Mouse (Mus musculus) midbrain, embryonic 12.5 days (tissue): Measurements from ENCODE around the gene Itga11. TPM values are rescaled to one million over a fixed set of nuclear protein-coding genes. Genes with fewer than 3 reads are reported as not detected.
"Not testable (repeated sequence)": the region's sequence is repeated elsewhere in the genome, so short reads cannot be mapped to it uniquely, and the experiment has no call there.

Experiments used
- ATAC-seq: fragments of 200-750 bp; cut with Nextera tagmentation; 2 replicates; pipeline ENCODE4 v1.8.0; 2017; ENCODE audit warnings: low read depth, moderate TSS enrichment, moderate library complexity; ENCODE audit not compliant: low FRiP score
- H3K27ac ChIP-seq: fragments of 300-500 bp; sonication (generic); replicated peaks from 2 replicates; pipeline ENCODE4 v1.5.1; 2016; ENCODE audit warnings: mild to moderate bottlenecking
- H3K27me3 ChIP-seq: fragments of 300-500 bp; sonication (generic); 2 replicates; pipeline ENCODE4 v1.6.1; 2016; ENCODE audit warnings: mild to moderate bottlenecking
- H3K36me3 ChIP-seq: fragments of 300-500 bp; sonication (generic); 2 replicates; pipeline ENCODE4 v1.6.1; 2016
- H3K4me1 ChIP-seq: fragments of 300-500 bp; sonication (generic); 2 replicates; pipeline ENCODE4 v1.6.1; 2016
- H3K4me2 ChIP-seq: fragments of 300-500 bp; sonication (generic); replicated peaks from 2 replicates; pipeline ENCODE4 v1.6.1; 2016; ENCODE audit warnings: mild to moderate bottlenecking, moderate library complexity
- H3K4me3 ChIP-seq: fragments of 300-500 bp; sonication (generic); 2 replicates; pipeline ENCODE4 v1.5.1; 2016; ENCODE audit warnings: mild to moderate bottlenecking
- H3K9ac ChIP-seq: fragments of 300-500 bp; sonication (generic); replicated peaks from 2 replicates; pipeline ENCODE4 v1.6.1; 2016; ENCODE audit warnings: mild to moderate bottlenecking, moderate library complexity
- H3K9me3 ChIP-seq: fragments of 300-500 bp; sonication (generic); 2 replicates; pipeline ENCODE4 v1.6.1; 2016; ENCODE audit warnings: mild to moderate bottlenecking
- WGBS: fragments of 180-500 bp; shearing (Covaris S2); methylation state at CpG from one replicate; pipeline ENCODE4 v1.1.7; 2016; 5-methylcytosine and 5-hydroxymethylcytosine counted together
- polyA plus RNA-seq: library from polyadenylated mRNA; unstranded; fragments of >200 nt; fragmentation: Nextera tagmentation; extraction: Ambion mirVana; gene quantifications from 2 replicates; pipeline ENCODE4 v1.2.1, GENCODE M21; 2016

Itga11 gene
- polyA plus RNA-seq, 1 experiment from 2014 or later, result 5.0 TPM

DNA sequence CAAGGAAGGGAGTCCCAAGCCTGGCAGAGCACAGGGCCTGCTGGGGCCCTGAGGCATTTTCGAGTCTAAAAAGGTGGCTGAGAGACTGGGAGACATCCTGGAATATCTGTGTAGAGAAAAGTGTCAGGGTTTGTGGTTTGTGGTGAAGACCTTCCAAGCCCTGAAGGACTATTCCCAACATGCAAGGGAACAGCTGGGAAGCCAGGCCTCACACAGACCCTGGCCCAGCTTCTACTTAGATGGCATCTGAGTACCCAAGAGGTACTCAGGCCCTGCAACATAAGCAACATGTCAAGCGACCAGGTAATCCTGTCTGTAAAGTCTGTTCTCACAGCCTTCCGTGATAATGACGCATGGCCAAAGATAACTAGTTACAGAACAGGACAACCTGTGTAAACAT lies 18.6 kb upstream of the Itga11 start:
- Histone ChIP-seq H3K4me2 (no peak overlapping the region), H3K27me3 (no peaks in the 10 kb centered on the region), H3K36me3 (no peaks in the 10 kb centered on the region), H3K9me3 (no peaks in the 10 kb centered on the region), H3K9ac (no peak overlapping the region), H3K4me3 (no peak overlapping the region), H3K27ac (no peak overlapping the region), H3K4me1 (no peaks in the 10 kb centered on the region)
- ATAC-seq, result no peak
- 74% methylated on average over 4 of the region's 4 CpGs for WGBS

DNA sequence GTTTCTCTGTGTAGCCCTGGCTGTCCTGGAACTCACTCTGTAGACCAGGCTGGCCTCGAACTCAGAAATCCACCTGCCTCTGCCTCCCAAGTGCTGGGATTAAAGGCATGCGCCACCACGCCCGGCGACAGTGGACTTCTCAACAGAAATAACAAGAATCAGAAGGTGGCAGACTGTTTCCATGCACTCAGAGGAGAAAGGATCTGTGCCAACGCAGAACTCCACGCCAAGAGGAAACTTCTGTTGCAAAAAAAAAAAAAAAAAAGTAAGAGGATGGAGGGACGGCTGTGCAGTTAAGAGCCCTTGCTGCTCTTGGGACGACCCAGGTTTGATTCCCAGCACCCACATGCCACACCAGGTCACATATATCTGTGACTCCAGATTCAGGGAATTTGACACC lies 16.7 kb upstream of the Itga11 start:
- not testable (repeated sequence) for H3K9ac ChIP-seq, H3K4me1 ChIP-seq, H3K9me3 ChIP-seq, H3K36me3 ChIP-seq, H3K4me2 ChIP-seq, ATAC-seq, H3K4me3 ChIP-seq, H3K27me3 ChIP-seq, H3K27ac ChIP-seq
- WGBS, result 94% methylated on average over 9 of the region's 9 CpGs

DNA sequence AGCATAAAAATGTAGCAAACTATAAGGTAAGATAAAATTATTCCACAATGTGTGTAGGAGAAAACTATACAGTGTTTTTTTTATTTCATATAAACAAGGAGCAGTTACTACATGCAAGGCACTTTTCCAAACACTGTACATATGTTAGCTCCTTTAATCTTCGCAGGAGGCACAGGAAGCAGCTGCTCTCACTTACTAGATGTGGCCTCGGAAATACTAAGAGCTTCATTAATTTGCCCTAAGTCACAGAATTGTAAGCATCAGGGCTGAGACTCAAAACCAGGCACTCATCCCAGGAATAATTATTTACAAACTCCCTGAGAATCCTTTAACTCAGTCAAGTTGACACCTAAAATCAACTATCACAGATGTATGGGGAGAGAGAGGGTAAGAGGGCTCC lies 14.2 kb upstream of the Itga11 start:
- no peaks in the 10 kb centered on the region for H3K36me3 ChIP-seq
- no peak overlapping the region for H3K4me3 ChIP-seq
- no peak for ATAC-seq
- H3K27me3 ChIP-seq, result no peaks in the 10 kb centered on the region
- H3K27ac ChIP-seq, result no peak overlapping the region
- no peak overlapping the region for H3K4me2 ChIP-seq
- no peaks in the 10 kb centered on the region for H3K4me1 ChIP-seq
- 69% methylated on average over 2 of the region's 2 CpGs for WGBS
- H3K9ac ChIP-seq, result no peak overlapping the region
- H3K9me3 ChIP-seq, result no peaks in the 10 kb centered on the region

DNA sequence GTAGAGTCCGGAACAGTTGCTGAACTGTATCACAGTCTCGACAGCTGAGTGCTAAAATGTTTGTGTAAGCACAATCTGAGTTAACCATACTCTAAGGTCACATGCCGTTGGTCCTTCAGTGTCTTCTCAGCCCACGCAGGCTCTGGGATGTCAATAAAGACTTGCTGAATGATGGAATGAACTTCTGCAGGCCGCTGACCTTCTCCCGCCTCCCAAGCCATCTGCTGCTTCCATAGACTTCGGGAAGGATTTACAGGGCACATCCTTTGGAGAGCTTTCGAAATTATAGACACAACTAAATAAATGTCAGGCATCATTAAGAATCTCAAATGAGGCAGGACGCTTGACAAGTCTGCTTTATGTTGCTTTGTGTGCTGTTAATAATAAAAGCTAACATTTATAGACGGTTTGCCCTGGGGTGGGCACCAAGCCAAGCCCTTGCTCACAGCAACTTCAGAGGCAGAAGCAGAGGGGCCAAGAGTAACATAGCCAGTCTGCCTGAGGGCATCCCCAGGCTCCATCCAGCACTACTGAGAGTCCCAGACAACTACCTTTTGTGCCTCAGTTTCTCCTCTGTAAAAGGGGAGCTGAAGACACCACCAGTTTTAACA lies 13.4 kb upstream of the Itga11 start:
- Histone ChIP-seq H3K4me2 (no peak overlapping the region), H3K9ac (no peak overlapping the region), H3K27me3 (no peaks in the 10 kb centered on the region), H3K4me3 (no peak overlapping the region), H3K9me3 (no peaks in the 10 kb centered on the region), H3K4me1 (no peaks in the 10 kb centered on the region), H3K27ac (no peak overlapping the region), H3K36me3 (no peaks in the 10 kb centered on the region)
- WGBS, result 70% methylated on average over 10 of the region's 10 CpGs
- ATAC-seq, result no peak

DNA sequence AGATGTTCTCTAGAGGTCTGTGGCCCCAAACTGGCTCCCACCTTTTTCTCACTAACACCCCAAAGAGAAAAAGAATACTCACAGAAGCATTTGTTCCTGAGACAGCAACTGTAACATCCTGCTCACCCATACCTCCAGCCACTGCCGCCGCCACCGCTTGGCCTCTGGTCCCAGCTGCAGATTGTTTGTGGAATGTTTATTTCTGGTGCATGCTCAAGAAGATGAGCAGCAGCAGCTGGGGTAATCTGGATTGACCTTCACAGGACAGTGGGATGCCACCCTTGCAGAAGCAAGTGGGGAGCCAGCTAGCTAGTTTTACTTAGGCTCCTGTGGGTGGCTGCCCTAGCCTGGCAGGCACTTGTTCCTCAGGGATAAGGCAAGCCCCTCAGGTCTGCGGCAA lies 11.7 kb upstream of the Itga11 start:
- 81% methylated on average over 4 of the region's 4 CpGs for whole genome bisulfite sequencing
- Histone ChIP-seq H3K4me2 (no peak overlapping the region), H3K36me3 (no peaks in the 10 kb centered on the region)

DNA sequence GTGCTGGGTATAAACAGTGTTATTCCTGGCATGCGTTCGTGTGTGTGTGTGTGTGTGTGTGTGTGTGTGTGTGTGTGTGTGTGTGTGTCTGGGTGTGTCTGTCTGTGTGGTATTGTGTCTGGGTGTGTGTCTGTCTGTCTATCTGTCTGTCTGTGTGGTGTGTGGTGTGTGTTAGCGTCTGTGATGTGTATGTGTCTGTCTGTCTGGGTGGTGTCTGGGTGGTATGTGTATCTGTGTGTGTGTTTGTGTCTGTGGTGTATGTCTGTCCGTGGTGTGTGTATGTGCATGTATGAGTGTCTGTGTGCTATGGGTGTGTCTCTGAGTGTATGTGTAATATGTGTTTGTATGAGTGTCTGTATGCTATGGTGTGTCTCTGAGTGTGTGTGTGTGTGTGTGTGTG lies 9.1 kb upstream of the Itga11 start:
- H3K27me3 ChIP-seq, result no peaks in the 10 kb centered on the region
- H3K27ac ChIP-seq, result no peak overlapping the region
- H3K9me3 ChIP-seq, result no peaks in the 10 kb centered on the region
- no peak overlapping the region for H3K9ac ChIP-seq
- no peak for ATAC-seq
- 88% methylated on average over 4 of the region's 4 CpGs for WGBS
- H3K36me3 ChIP-seq, result no peaks in the 10 kb centered on the region
- H3K4me1 ChIP-seq, result no peaks in the 10 kb centered on the region
- no peak overlapping the region for H3K4me3 ChIP-seq
- H3K4me2 ChIP-seq, result no peak overlapping the region

More for the DNA sequence above, 11.7 kb upstream of the Itga11 start:
- Histone ChIP-seq H3K4me3 (no peak overlapping the region), H3K4me1 (no peaks in the 10 kb centered on the region), H3K9me3 (no peaks in the 10 kb centered on the region), H3K27me3 (no peaks in the 10 kb centered on the region), H3K9ac (no peak overlapping the region), H3K27ac (no peak overlapping the region)
- no peak for ATAC-seq

DNA sequence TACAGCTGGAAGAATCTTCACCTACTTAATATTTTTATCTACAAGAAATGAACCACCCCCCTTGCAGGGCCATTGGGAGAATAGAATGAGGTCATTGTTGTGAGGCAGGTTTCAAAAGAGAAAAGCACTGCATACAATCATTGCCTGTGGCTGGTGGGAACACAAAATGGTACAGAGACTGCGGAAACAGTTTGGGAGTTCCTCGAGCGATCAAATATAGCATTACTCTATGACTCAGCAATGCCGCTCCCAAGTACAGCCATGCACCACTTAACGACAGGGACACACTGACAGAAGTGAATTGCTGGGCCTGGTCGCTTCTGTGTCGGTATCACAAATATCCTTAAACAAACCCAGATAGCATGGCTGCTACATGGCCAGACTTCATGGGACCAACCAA lies 4.4 kb upstream of the Itga11 start:
- Histone ChIP-seq H3K4me1 (peaks cover 8% of the 10 kb centered on the region), H3K4me3 (no peak overlapping the region), H3K27me3 (peaks cover 31% of the 10 kb centered on the region), H3K9ac (no peak overlapping the region), H3K9me3 (no peaks in the 10 kb centered on the region), H3K4me2 (no peak overlapping the region), H3K27ac (no peak overlapping the region), H3K36me3 (no peaks in the 10 kb centered on the region)
- ATAC-seq, result no peak
- 88% methylated on average over 7 of the region's 7 CpGs for WGBS

DNA sequence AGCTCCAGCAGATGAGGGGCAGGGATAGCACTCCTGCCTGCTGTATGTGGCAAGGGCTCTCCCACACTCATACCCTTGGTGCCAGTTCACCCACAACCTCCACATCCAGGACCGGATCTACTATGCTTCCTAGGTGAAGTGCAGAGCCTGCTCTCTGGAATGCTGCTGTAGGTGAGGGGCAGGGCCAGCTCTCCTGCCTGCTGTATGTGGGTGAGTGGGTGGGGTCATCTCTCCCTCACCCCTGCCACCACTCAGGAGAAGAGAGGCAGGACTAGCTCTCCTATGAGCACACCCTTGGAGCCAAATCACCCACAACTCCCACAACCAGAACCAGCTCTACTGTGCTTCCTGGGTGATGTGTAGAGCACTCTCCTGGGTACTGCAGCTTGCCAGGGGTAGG lies 2.5 kb upstream of the Itga11 start:
- Histone ChIP-seq H3K9me3 (no peaks in the 10 kb centered on the region), H3K9ac (no peak overlapping the region), H3K27ac (no peak overlapping the region), H3K36me3 (no peaks in the 10 kb centered on the region), H3K4me2 (no peak overlapping the region), H3K4me3 (no peak overlapping the region), H3K27me3 (peaks cover 50% of the 10 kb centered on the region), H3K4me1 (peaks cover 14% of the 10 kb centered on the region)
- 83% methylated on average over 1 of the region's 1 CpGs for WGBS
- ATAC-seq, result no peak

DNA sequence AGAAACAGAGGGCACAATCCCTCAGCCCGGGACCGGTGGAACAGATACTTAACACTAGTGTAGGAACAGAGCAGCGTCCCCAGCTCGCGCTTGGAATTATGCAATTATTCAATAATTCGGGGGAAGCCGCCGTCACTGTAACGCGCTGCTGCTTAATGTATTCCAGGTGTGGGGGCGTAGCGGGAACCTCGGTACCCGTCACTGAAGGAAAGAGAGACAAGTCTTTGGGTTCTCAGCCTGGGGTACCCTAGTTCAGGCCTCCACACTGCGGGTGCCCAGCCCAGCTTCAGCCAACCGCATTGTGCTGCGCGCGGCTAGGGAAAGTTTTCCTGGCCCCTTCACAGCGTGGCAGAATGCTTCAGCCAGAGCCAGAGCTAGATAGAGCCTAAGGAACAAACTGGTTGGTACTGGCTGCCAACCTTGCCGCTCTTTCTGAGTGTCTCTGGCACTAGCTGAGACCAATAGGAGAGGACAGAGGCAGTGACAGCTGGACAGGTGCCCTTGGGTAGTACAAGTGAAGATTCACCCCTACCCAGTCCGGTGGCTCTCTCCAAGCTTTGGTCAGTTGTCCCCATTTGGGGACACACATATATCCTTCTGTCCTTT lies 1.0 kb downstream of the Itga11 start:
- Histone ChIP-seq H3K36me3 (no peaks in the 10 kb centered on the region), H3K9ac (no peak overlapping the region), H3K9me3 (no peaks in the 10 kb centered on the region), H3K27me3 (peaks cover 69% of the 10 kb centered on the region), H3K4me1 (peaks cover 14% of the 10 kb centered on the region), H3K4me3 (peak overlapping the region; percentile 32), H3K27ac (no peak overlapping the region), H3K4me2 (peak overlapping the region; percentile 57)
- ATAC-seq, result no peak
- WGBS, result 6% methylated on average over 22 of the region's 22 CpGs

DNA sequence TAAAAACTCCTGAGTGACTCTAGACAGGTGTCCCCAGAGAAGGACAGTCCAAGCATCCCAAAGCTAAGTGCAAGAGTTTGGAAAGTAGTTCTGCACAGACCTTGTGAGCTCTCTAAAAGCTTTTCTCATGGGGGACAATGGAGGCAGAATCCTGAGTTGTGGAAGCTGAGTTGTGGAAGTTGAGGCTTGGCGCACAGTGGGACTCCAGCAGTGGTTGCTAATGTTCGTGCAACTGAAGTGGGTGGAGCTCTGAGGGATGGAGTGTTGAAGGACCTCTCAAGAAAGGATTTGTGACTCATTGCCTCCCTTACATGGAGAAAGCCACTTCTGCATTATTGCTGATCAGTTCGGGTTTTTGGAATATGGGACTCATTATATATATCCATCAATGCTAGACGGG lies 1.8 kb downstream of the Itga11 start:
- no peak overlapping the region for H3K9ac ChIP-seq
- H3K4me2 ChIP-seq, result no peak overlapping the region
- no peak for ATAC-seq
- no peak overlapping the region for H3K27ac ChIP-seq
- 71% methylated on average over 4 of the region's 4 CpGs for WGBS
- H3K27me3 ChIP-seq, result peaks cover 65% of the 10 kb centered on the region
- H3K9me3 ChIP-seq, result no peaks in the 10 kb centered on the region
- peaks cover 14% of the 10 kb centered on the region for H3K4me1 ChIP-seq
- no peaks in the 10 kb centered on the region for H3K36me3 ChIP-seq
- H3K4me3 ChIP-seq, result no peak overlapping the region

DNA sequence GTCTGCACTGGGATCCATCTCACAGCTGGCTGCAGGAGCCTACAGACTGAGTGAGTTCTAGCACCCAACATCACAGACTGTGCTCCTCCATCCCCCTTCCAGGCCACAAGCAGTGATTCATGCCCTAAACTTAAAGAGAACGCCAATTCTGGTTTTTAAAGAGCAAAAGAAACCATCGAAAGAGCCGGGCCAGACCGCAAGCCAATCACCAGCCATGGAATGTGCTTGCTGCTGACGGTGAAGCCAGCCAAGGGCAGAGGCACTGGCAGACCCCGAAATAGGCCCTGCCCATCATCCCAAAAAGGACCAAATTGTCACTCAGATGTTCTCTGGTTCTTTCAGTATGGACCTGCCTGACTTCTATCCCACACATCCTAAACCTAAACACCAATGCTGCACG lies 6.7 kb downstream of the Itga11 start:
- WGBS, result 84% methylated on average over 7 of the region's 7 CpGs
- Histone ChIP-seq H3K27ac (no peak overlapping the region), H3K4me2 (no peak overlapping the region), H3K9ac (no peak overlapping the region), H3K27me3 (peaks cover 27% of the 10 kb centered on the region), H3K4me3 (no peak overlapping the region), H3K36me3 (no peaks in the 10 kb centered on the region), H3K9me3 (no peaks in the 10 kb centered on the region), H3K4me1 (no peaks in the 10 kb centered on the region)
- no peak for ATAC-seq

DNA sequence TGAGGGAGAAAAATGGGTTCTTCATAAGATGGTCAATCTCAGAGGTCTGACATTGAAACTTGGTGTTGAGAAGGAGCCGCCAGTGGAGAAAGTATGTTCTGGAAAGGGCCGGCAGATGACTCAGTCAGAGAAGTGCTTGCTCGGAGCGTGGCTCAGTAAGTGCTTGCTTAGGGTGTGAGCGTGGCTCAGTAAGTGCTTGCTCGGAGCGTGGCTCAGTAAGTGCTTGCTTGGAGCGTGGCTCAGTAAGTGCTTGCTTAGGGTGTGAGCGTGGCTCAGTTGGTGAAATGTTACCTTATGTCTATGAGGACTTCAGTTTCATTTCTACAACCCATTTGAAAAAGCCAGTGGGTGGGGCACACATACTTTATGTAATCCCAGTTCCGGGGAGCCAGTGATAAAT lies 12.1 kb downstream of the Itga11 start:
- Histone ChIP-seq H3K9ac (no peak overlapping the region), H3K9me3 (no peaks in the 10 kb centered on the region), H3K36me3 (no peaks in the 10 kb centered on the region), H3K27ac (no peak overlapping the region), H3K27me3 (no peaks in the 10 kb centered on the region), H3K4me3 (no peak overlapping the region), H3K4me1 (peaks cover 7% of the 10 kb centered on the region), H3K4me2 (no peak overlapping the region)
- no peak for ATAC-seq
- 87% methylated on average over 10 of the region's 10 CpGs for WGBS

DNA sequence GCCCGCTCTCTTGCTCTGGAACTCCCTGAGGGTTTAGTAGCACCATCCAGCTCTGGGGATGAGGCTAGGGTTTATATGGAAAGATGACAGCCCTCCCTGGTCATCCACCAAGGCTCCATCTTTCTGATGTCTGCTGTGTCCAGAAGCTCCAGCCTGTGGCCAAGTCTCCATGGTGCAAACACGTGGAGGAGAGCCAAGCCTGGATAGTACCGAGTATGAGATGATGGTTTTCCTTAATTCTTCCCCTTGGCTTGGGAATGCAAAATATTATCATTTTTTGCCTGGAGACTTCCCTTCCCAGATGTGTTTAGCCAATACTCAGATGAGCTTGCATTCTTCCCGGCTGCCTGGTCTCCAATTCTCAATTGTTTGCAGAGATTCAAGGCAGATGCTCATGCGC lies 16.4 kb downstream of the Itga11 start:
- Histone ChIP-seq H3K27ac (no peak overlapping the region), H3K4me2 (no peak overlapping the region), H3K9ac (no peak overlapping the region), H3K27me3 (no peaks in the 10 kb centered on the region), H3K36me3 (no peaks in the 10 kb centered on the region), H3K9me3 (no peaks in the 10 kb centered on the region), H3K4me3 (no peak overlapping the region), H3K4me1 (peaks cover 7% of the 10 kb centered on the region)
- 87% methylated on average over 5 of the region's 5 CpGs for WGBS
- ATAC-seq, result no peak
